Mouse (Mus musculus): ENCODE data around the gene Mogs.

Gene Mogs

DNA sequence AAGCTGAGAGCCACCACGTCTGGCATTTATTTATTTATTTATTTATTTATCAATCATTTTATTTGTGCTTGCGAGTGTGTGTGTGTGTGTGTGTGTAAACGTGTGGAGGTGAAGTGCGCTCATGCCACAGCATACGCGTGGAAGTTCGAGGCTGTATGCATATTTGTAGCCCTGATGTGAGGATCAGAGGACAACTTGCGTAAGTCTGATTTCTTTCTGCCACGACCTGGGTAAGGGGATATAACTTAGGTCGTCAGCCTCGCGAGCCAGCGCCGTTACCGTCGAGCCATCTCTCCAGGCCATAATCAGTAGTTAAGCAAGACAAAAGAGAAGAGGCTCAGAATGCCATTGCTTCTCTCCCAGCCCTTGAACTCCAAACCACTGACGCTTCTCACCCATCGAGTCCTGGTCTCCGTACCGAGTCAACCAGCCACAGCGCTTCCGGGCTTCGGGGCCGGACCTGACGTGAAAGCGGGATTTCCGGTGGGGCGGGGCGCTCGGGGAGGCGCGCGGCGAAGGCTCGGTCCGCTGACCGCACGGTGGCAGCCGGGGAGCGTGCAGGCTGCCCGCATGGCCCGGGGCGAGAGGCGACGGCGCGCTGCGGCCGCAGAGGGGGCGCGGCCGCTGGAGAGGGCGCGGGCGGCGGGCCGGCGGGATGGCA is at the start of gene Mogs:
Gene Mogs (plus strand): TSS at position 486 of the 661 bp plus-strand sequence.
- peak; percentile 92 to 96 for DNase-seq (ENCODE audit: low spot score in 2 of 2)

DNA sequence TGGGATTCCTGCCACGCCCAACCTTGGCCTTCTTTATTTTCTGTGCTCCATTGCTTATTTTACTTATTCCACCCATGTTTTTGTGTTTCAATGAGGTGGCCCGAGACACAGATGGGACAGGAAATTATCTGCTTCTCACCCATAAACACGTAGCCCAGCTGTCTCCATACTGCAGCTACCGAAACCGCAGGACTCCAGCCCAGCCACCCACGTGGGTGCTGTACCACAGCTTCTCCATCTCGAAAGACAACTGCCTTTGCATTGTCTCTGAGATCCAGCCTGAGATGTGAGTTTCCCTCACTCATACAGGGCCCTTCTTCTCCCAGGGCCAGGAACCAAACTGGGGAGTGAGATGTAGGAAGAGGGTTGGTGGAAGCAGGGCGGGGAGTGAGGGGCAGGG is 49.3 kb upstream of the Mogs start:
- no peak for DNase-seq (ENCODE audit: low spot score in 2 of 2)

DNA sequence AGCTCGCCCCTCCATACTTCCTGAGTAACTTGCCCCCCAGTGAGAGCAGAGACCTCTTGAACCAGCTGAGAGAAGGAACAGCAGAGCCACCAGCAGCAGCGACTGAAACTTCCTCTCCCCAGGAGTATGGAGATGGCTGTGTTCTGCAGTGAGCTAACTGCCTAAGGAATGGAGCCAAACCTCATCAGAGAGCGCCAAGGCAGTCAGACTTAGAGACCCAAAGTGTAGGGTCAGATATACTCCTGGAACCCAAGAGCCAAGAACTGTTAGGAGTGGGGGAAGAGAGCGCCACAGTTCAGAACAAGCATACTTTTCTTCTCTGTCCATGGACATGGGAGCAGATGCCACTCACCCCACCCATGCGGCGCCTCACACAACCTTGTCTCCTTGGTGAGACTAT is 48.9 kb upstream of the Mogs start:
- no peak for DNase-seq (ENCODE audit: low spot score in 2 of 2)

DNA sequence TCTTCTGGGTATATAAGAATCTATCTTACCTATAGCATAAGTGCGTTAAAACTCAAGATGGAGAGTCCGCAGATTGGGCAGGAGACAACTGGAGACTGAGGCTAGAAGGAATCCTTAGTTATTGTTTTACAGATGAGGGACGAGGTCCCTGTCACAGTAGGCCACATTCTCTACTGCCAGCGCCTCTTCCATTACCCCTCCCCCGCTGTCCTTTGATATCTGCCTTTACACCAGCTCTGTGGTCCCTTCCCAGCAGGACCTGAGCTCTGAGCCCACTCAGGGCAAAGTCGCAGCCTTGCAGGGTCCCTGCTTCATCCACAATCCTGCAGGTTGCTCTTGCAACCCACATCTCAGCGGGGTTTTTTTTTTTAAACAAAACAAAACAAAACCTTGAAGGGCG is 47.1 kb upstream of the Mogs start:
- DNase-seq (ENCODE audit: low spot score in 2 of 2): no peak

DNA sequence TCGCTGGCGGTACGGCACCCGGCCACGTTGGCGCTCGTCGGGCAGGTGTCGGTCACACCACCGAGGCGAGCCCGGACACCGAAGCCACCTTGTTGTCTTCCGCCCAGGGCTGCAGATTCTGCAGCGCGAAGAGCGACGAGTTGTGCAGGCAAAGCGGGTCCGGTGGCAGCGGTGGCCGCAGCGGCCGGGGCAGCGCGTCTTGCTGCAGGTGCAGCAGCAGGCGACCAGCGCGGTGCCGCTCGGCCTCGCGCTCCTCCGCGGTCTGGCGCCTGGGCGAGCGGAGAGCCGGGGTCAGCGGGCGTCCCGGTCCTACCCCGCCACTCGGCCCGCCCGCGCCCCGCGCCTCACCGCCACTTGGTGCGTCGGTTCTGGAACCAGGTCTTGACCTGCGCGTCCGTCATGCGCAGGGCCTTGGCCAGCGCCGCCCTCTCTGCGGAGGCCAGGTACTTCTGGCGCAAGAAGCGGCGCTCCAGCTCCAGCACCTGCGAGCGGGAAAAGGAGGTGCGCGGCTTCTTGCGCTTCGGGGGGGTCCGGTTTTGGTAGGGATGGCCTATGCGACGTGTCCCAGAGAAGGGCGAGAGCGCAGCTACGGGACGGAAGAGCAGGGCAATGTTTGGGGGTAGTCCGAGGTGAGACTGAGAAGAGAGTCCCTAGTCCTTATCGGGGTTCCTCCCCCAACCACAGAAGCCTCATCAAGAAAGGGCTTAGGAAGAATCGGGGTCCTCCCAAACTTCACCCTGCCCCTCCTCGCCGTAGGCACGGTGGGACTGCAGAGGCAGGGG is 46.4 kb upstream of the Mogs start:
- no peak for DNase-seq (ENCODE audit: low spot score in 2 of 2)

DNA sequence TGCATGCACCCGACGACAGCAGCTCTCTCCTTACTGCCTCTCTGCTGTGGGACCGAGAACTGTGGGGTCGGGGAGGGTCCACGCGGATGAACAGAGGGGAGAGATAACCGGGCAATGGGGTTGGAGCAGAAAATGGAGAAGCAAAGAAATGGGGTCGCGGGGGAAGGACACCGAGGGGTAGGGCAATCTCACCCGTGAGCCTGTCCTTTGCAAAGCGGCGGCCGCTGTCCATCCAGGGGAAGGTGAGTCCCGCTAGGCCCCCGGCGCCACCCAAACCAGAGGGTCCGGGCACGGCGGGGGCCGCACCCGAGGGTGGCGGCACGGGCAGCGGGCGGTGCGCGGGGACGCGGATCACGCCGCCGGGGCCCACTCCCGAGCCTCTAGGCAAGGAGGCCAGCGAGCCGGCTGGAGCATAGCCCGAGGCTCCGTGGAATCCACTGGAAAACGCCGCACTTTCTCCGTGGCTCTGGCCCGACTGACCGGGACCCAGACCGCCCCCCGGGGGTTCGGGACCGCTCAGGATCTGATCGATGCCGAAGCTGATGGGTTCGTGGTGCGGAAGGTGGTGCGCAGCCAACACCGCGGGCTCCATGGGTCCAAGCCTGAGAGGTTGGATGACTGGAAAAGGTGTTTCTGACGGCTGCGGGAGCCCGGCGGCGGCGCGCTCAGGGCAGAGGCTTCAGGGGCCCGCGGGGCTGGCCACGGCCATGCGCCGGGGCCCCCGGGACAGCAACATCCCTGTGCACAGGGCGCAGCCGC is 45.6 kb upstream of the Mogs start:
- DNase-seq (ENCODE audit: low spot score in 2 of 2): no peak

DNA sequence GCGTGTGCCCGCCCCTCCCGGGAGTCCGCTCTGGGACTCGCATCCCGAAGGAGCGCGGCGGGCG is 45.2 kb upstream of the Mogs start, which contains the start of gene Tlx2:
Gene Tlx2 (minus strand): TSS at position 47 of the 64 bp plus-strand sequence.
- no peak for DNase-seq (ENCODE audit: low spot score in 2 of 2)

DNA sequence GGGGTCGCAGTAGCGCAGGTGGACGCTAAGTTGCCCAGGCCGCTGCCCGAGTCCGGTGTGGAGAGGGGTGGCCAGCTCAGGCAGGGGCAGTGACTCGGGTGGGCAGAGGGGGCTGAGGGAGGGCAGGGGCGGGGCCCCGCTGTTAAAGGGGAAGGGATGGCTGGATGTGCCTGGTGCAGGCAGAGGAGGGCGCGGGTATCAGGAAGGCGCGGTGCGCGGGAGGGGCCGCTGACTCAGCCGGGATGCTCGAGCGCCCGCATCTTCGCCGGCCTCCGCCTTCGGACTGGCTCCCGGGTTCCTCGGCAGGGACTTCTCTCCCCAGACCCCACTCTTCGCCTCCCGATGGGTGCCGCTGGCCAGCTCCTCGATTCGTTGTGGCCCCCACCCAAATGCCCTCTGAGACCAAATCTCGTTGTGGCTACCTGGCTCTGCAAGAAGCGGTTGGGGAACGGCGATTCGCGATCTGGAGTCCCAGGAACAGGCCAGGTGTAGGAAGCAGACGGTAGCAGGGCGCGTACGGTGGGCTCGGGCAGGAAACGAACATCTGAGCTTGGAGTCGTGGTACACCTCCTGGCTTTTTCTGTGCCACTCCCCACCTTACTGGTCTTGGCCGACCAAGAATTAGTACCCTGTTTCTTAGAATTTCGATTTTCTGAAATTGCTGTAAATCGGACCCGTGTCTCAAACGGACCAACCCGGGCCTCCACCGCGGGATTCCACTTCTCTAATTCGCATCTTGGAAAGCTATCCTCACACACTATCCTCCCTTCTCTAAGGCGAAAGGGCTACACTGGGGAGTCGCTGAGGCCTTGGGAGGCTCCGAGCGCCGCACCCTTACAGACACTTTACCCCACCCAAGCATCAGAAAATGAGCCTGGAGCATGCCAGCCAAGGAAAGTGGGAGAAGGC is 44.7 kb upstream of the Mogs start:
- DNase-seq (ENCODE audit: low spot score in 2 of 2): peak in 1 of 2 experiments; percentile 47

DNA sequence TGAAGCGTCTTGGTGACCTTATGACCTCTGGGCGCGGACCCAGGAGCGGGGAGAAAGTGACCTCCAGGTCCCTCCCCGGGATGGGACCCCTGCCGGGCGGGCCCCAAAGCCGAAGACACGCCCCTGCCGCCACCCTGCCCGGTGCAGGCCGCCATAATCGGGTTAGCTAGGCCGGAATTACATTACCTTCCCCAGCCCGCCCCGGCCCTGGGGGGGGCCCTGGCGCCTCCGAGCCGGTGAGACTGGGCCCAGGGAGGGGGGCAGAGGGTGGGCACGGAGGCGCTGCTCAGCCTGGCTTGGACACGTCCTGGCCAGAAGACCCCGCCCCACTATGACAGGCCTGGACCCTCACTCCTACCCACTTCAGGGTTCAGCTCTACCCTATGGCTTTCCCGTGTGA is 44.1 kb upstream of the Mogs start:
- DNase-seq (ENCODE audit: low spot score in 2 of 2): no peak

DNA sequence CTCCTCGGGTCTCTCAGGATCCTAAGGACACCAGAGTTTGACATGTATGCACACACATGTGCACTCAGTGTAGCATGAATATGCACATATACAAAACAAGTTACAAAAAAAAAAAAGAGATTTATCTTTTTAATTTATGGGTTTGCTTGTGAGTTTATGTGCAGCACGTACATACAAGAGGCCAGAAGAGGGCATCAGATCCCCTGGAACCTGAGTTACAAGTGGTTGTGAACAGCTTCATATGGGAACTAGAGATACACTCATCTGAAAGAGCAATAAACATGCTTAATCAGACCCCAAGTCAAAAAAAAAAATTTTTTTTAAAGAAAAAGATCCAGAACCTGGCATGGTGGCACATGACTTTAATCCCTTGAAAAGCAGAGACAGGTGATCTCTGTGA is 40.3 kb upstream of the Mogs start:
- no peak for DNase-seq (ENCODE audit: low spot score in 2 of 2)

DNA sequence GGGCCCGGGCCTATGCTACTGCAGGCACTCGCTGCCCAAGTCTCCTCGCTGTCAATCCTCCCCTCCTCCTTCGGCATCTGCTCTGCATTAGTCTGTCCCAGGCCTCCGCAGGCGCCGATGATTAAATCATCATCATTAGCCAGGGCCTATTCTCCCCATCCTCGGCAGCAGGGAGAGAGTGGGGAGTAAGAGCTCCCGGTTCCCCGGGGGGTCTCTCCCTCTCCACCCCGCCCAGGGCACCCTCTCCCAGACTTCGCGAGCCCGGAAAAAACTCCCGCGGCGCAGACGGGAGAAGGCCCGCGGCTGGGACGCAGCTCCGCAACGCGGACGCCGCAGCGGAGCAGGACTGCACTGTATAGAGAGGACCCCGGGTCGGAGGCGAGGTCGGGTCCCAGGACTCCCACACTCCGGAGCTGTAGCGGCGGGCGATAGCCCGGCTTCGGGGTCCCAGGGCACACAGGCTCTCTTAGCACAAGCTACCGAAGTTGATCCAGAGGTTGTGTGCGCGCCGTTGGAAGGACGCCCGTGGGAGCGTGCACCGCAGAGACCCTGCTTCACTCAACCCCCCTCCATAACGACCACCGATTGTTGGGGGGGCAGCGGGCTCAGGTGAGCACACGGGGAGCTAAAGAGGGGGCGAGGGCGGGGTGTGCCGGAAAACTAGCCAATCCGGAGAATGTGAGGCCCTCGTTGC is 37.5 kb upstream of the Mogs start, which contains the start of gene Pcgf1:
Gene Pcgf1 (plus strand): TSS at position 240 of the 694 bp plus-strand sequence.
- no peak for DNase-seq (ENCODE audit: low spot score in 2 of 2)

DNA sequence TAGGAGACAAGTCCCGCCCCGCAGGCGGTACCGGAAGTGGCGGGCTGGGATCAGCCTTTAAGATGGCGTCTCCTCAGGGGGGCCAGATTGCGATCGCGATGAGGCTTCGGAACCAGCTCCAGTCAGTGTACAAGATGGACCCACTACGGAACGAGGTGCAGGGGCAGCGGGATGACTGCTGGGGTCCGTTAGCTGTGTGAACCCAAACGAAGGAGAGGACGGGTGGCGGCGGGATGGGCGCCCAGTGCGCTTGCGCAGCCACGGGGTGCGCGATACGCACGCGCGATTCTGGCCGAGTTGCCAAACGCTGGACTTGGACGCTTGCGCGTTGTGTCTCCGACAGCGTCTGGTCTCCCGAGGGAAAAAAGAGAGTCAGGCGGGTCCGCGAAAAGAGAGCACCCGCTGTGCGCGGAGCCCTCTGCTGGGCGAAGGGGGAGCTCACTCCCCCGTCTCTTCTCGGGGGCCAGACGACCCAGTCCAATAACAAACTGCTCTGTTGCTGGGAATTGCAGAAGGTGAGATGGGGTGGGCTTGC is 36.9 kb upstream of the Mogs start:
- peak; percentile 100 for DNase-seq (ENCODE audit: low spot score in 2 of 2)

DNA sequence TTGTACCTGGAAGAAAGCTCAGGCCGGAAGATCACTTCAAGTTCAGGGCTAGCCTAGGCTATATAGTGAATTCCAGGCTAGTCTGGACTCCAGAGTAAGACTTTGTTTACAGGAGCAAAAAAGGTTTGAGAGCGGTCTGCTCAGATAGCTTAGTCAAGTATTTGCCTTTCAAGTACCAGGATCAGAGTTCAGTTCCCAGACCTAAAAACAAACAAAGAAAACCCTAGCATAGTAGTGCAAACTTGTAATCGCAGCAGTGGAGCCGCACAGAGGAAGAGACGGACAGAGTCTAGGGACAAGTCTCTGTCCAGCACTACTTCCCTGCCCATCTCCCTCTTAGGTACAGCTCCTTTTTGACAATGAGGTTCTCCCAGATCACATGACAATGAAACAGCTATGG is 35.1 kb upstream of the Mogs start:
- DNase-seq (ENCODE audit: low spot score in 2 of 2): no peak

DNA sequence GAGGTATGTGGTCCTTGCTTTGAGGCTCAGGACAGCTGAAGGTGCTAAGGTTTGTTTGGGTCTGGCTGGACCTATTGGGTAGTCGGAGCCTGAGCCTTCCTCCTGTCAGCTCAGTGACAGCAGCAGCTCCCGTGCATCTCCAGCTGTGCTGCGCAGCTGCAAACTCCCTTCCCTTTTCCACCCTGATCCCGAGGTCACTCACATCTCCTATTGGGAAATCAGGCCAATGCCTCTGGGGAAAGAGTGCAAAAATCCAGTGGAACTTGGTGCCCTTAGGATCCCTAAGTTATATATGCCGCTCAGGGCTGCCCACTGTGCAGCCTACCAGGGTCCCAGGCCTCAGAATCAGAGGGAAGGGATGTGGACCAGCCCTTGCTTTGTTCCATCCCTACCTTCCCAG is 31.8 kb upstream of the Mogs start:
- no peak for DNase-seq (ENCODE audit: low spot score in 2 of 2)

DNA sequence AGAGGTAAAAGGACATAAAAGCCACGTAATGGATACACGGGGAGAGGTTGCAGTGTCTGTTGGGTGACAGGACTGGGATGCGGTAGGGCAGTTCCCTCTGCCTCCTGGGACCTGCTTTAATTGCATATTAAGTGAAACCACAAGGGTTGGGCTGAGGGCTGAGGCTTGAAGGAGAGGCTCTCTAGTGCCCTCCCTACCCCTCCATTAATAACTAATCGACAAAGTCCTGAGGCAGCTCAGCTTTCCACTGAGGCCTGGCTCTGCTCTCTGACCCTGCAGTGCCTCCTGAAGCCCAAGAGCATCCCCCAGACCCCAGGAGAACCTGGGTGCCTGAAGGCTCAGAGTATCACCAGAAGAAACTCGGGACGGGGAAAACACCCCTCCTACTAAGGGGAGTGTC is 30.8 kb upstream of the Mogs start:
- no peak for DNase-seq (ENCODE audit: low spot score in 2 of 2)

DNA sequence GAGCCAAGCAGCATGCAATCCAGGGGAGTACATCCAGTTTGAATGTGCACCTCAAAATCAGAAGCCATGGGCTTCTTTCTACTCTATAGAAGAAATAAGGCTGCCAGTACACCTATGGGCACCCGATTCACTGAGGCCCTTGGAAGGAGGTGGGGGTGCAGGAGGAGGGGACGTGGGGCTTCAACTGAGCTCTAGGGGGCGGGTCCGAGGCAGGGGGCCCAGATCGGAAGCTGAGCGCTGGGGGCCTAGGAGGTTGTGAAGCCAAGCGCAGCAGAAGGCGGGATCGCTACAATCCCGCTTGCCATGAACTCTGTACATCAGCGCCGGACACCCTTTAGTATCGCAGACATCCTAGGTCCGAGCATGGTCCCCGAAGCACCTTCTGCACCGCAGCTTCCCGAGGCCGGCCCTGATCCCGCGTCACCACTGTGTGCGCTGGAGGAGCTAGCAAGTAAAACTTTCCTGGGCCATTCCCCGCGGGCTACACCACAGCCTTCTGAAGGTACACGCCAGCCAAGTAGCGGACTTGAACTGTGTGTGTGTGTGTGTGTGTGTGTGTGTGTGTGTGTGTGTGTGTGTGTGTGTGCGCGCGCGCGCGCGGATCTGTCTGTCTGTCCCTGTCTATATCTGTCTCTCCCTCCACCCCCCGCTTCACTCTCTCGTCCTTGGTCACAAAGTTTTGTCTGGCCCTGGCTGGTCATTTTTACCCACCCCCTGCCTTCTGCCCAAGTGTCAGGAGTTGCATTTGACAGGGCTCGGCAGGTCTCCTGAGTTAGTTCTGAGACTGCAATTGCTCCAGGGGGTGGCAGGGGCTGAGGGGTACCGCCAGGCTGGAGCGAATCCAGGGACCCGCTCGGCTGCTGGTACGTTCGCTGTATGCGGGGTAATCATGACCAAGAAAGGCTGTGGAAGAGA is 28.9 kb upstream of the Mogs start, which contains the start of gene Lbx2:
Gene Lbx2 (plus strand): TSS at position 247 of the 915 bp plus-strand sequence.
- no peak for DNase-seq (ENCODE audit: low spot score in 2 of 2)

DNA sequence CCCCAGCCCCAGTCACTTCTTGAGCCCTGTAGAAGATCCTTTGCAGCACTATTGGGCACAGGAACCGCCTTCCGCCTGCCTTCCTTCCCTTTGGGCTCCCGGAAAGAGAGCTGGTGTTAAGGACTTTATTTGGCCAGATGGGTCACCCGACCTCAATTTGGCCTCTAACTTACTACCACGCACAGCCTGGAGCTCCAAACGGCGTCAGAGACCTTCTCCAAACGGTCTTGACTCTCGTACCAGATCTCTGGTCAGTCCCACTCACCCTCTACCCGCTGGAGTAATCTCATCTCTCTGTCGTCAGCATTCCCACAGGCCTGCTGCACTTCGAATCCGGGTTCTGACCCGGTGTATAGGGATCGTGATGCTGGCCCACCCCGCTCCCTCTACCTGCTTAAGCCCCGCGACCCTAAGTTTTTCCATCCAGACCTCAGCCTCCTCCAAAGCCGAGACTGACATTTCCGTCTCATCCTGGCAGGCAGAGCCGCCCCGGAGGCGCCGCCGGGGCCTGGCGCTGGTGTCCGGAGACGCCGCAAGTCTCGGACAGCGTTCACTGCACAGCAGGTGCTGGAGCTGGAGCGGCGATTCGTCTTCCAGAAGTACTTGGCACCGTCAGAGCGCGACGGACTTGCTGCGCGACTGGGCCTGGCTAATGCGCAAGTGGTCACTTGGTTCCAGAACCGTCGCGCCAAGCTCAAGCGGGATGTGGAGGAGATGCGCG is 27.9 kb upstream of the Mogs start:
- no peak for DNase-seq (ENCODE audit: low spot score in 2 of 2)

DNA sequence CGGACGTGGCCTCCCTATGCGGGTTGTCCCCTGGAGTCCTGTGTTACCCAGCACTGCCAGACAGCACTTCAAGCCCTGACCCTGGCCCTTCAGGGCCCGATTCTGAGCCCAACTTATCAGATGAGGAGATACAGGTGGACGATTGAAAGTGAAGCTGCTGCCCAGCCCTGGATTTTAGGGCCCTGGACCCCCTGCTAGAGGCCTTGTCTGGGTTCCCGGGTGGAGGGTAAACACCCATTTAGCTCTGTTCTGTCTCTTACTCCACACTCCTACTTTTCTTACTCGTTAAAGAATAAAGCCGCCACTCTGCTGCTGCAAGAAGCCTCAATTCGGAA is 27.4 kb upstream of the Mogs start:
- DNase-seq (ENCODE audit: low spot score in 2 of 2): no peak

DNA sequence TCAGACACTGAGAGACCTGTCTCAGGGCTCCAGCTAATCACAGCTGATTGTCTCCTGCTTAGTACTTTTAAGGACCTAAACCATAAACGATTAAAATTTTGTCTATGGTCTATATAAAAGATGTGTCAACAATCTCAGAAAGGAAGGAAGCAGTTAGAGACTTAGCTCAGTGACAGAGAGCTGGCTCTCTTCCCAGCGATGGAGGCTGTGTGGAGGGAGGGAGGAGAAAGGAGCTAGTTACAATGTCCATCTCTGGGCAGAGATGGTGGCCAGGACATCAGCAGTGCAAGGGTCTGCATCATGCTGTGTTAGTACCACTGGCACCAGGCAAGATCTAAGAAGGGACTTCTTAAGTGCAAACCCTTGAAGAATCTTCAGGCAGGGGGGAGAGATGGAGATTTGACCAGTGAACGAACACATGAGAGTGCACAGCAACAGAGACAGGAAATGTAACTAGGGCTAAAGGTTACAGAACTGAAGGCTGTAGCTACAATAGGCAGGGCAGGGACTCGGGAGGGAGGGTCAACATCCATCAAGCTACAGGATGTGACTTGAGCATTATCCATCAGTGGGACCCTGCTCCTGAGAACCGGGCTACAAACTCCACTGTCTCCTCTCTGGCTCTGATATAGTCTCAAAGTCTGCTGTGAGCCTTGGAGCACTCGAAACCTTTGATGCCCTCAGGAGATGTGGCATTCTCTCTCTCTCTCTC is 22.7 kb upstream of the Mogs start:
- no peak for DNase-seq (ENCODE audit: low spot score in 2 of 2)
